Mouse (Mus musculus): Measurements from ENCODE around the gene Xylt1.

- TF ChIP-seq CTCF (IDR thresholded peaks at IDR 0.05; ENCODE audit: control insufficient read depth, insufficient read depth, low read length) (no peak), POLR2A (IDR thresholded peaks at IDR 0.05; ENCODE audit: borderline replicate concordance, control insufficient read depth, low read depth, low read length) (no peak)
Observed at GRCm38 (mm10) chr7:117541681-117542080, 160.9 kb downstream of the Xylt1 start.
